25 mouse cellular contexts compared by ENCODE assay signal in the genomic region with DNA sequence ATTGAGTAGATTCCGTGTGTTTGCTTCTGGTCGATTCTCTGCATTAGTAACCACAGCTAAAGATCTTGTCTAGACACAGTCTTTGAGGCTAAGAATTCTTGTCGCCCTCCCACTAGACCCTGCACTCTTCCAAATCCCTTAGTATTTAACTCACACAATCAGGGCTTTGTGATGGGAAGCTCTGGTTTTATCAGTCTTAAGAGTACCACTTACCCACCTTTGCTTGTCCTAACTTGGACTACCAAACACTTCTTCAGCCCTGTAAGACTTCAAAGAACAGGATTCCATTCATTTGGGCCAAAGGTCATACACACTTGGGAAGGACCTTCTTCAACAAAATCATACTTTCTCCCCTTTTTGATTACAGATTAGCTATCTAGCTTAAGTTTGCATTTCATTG.
DNase-seq lines count a peak whose midpoint lies in the region; ATAC-seq and TF ChIP-seq lines count a peak whose summit lies in the region.
"Had no signal": no experiment of that assay in that cellular context is flagged by ENCODE, and none has a peak within 500 bp of the region (broad histone marks: within the 10 kb centered on the region; RNA-seq: fewer than 3 reads in every experiment).

No protein-coding gene starts in this region.

- TF ChIP-seq POLR2A in kidney, adult 2 months (IDR thresholded peaks at IDR 0.05; ENCODE audit: low read depth, low read length), result no peak

- H3K27me3 ChIP-seq in lung, embryonic 14.5 days (ENCODE audit: insufficient read depth, low read length), result no peaks in the 10 kb centered on the region
- H3K27me3 ChIP-seq in kidney, adult 2 months (replicated peaks; ENCODE audit: control insufficient read depth, insufficient read depth, low read length), result no peaks in the 10 kb centered on the region
- no peaks in the 10 kb centered on the region for H3K27me3 ChIP-seq in forebrain, postnatal 0 days (ENCODE audit: insufficient read depth, low read length)
- H3K27me3 ChIP-seq: CH12.LX, Patski had no signal

- H3K36me3 ChIP-seq in lung, embryonic 14.5 days (ENCODE audit: insufficient read depth), result no peaks in the 10 kb centered on the region
- H3K36me3 ChIP-seq in kidney, adult 2 months (ENCODE audit: control insufficient read depth, insufficient read depth, low read length), result no peaks in the 10 kb centered on the region
- no peaks in the 10 kb centered on the region for H3K36me3 ChIP-seq in forebrain, postnatal 0 days (ENCODE audit: insufficient read depth)
- H3K36me3 ChIP-seq: G1E had no signal

- TF ChIP-seq CTCF in lung, embryonic 14.5 days (IDR thresholded peaks at IDR 0.05; ENCODE audit: low read depth), result no peak
- no peak for TF ChIP-seq CTCF in kidney, adult 2 months (conservative IDR thresholded peaks at IDR 0.05; ENCODE audit: insufficient read depth, insufficient read length, low read depth, low read length)
- TF ChIP-seq CTCF in forebrain, postnatal 0 days (IDR thresholded peaks at IDR 0.05; ENCODE audit: low read depth), result no peak

- H3K4me1 ChIP-seq in lung, embryonic 14.5 days (ENCODE audit: insufficient read depth), result 0 out of 2 replicates have a peak, but pooled peaks cover 3% of the 10 kb centered on the region
- no peaks in the 10 kb centered on the region for H3K4me1 ChIP-seq in kidney, adult 2 months (ENCODE audit: control insufficient read depth, insufficient read depth, low read length)
- H3K4me1 ChIP-seq in forebrain, postnatal 0 days (ENCODE audit: insufficient read depth), result no peaks in the 10 kb centered on the region

- H3K4me3 ChIP-seq in lung, embryonic 14.5 days (ENCODE audit: low read depth, low read length), result no peak overlapping the region
- H3K4me3 ChIP-seq in kidney, adult 2 months (ENCODE audit: insufficient read depth, low read depth, low read length), result no peak overlapping the region
- no peak overlapping the region for H3K4me3 ChIP-seq in forebrain, postnatal 0 days (ENCODE audit: low read depth, low read length)

- peak; percentile 19 for DNase-seq in lung, embryonic 14.5 days
- no peak for DNase-seq in lung, postnatal 4 days
- DNase-seq in ES-CJ7 (ENCODE audit: low read depth, low spot score) (peak; percentile 52), R1 (ENCODE audit: low read depth, low spot score) (peak; percentile 29), ZHBTc4 (ENCODE audit: low read depth, low spot score) (peak; percentile 74)
- DNase-seq in spleen, postnatal 36 days (ENCODE audit: low spot score in 2 of 2), result no peak
- no peak for DNase-seq in kidney, adult 2 months
- DNase-seq in forebrain, postnatal 0 days, result no peak
- DNase-seq: adrenal gland, adult 2 months; adrenal gland, adult 8-10 months; adrenal gland, postnatal 10 days; adrenal gland, postnatal 14 days; adrenal gland, postnatal 25 days; adrenal gland, postnatal 36 days; B cell, adult 2 months; cerebellum, adult 11 months; cerebellum, adult 11-12 months; cerebellum, adult 18-20 months; cerebellum, adult 2 months; cerebellum, adult 8-10 months had no signal

- H3K9ac ChIP-seq in lung, embryonic 14.5 days, result no peak overlapping the region
- H3K9ac ChIP-seq in forebrain, postnatal 0 days, result no peak overlapping the region

- 51% methylated on average over 3 of the region's 3 CpGs for WGBS in lung, embryonic 14.5 days
- 88% methylated on average over 3 of the region's 3 CpGs for WGBS in kidney, adult 2 months
- WGBS in forebrain, postnatal 0 days, result 56% methylated on average over 3 of the region's 3 CpGs

- peak; percentile 24; the same call in 1 of the 2 replicates for ATAC-seq in lung, embryonic 14.5 days (ENCODE audit: insufficient read depth)
- no peak for ATAC-seq in forebrain, postnatal 0 days
- ATAC-seq: activated CD4-positive, CD25-positive, alpha-beta regulatory T cell, adult 4 months; CD4-positive, CD25-positive, alpha-beta regulatory T cell, adult 4 months; Patski had no signal

- H3K9me3 ChIP-seq in lung, embryonic 14.5 days (ENCODE audit: low read depth, low read length), result peaks cover 4% of the 10 kb centered on the region; the same call in 1 of the 2 replicates
- no peaks in the 10 kb centered on the region for H3K9me3 ChIP-seq in forebrain, postnatal 0 days (ENCODE audit: low read length)
- H3K9me3 ChIP-seq: G1E had no signal

- no peak overlapping the region for H3K27ac ChIP-seq in lung, embryonic 14.5 days (ENCODE audit: low read depth)
- no peak overlapping the region for H3K27ac ChIP-seq in kidney, adult 2 months (ENCODE audit: insufficient read depth, low read depth, low read length)
- H3K27ac ChIP-seq in forebrain, postnatal 0 days (ENCODE audit: low read depth, low read length), result no peak overlapping the region

- H3K4me2 ChIP-seq in lung, embryonic 14.5 days, result no peak overlapping the region
- no peak overlapping the region for H3K4me2 ChIP-seq in forebrain, postnatal 0 days (ENCODE audit: low read depth)

Comparison
In these comparisons a context has a peak if more than half of its experiments do, and no peak if none do; other contexts are left out.
1. DNase-seq: peak in lung, embryonic 14.5 days (single experiment), ES-CJ7 (single experiment), R1 (single experiment) and ZHBTc4 (single experiment); none in lung, postnatal 4 days (0 of 2), spleen, postnatal 36 days (0 of 2), kidney, adult 2 months (single experiment) and forebrain, postnatal 0 days (single experiment).